Mouse (Mus musculus) v-Abl transformed pro-B cells (cell line): ENCODE measurements around the gene Tbc1d5.
"Not testable (repeated sequence)": the region's sequence is repeated elsewhere in the genome, so short reads cannot be mapped to it uniquely, and the experiment has no call there.

Source experiments
- in situ Hi-C, 2 experiments: fragments of 400-800 bp; cut with MboI; formaldehyde crosslinking; loops; one replicate each; pipeline ENCODE4 v1.15.1; 2025; ENCODE audit not compliant: unreplicated experiment in 2 of 2

Gene Tbc1d5

DNA sequence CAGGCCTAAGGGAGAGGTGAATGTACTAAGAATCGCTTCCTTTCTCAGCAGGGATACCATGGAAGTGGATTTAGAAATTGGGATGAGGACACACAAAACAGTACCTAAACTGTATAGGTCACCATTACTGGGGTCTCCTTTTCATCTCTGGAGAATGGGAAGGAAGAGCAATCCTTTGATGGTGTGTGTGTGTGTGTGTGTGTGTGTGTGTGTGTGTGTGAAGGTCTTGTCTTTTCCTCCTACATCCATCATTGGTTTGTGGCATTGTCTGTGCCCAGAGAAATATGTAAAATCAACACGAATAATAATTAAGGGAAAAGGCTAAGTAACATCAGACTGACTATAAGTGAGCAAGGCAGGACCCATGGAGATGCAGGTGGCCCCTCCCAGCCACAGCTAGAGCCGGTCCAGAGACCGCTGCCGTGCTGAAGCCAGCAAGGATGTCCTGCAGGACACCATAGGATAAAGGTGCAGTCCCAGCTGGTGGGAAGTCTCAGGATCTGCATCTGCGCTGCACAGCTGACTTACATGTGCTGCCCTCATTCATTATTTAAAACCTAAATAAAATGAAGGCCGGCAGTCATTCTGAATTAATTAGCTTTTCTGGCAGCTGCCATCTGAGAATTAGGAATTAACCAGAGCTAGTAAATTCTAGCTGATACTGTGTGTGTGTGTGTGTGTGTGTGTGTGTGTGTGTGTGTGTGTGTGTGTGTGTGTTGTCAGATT lies 468.5 kb downstream of the Tbc1d5 start:
- in situ Hi-C loops, result no loop called here

DNA sequence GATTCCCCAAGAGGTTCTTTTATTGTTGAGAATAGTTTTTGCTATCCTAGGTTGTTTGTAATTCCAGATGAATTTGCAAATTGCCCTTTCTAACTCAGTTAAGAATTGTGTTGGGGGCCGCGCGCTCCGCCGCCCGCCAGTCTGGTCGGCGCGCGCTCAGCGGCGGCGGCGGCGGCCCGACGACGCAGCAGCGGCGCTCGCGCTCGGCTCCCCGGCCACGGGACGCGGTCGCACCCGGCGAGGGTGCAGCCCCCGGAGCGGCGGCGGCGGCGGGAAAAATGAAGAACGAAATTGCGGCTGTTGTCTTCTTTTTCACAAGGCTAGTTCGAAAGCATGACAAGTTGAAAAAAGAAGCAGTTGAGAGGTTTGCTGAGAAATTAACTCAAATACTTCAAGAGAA lies 480.7 kb downstream of the Tbc1d5 start:
- in situ Hi-C loops, result not testable (repeated sequence)

DNA sequence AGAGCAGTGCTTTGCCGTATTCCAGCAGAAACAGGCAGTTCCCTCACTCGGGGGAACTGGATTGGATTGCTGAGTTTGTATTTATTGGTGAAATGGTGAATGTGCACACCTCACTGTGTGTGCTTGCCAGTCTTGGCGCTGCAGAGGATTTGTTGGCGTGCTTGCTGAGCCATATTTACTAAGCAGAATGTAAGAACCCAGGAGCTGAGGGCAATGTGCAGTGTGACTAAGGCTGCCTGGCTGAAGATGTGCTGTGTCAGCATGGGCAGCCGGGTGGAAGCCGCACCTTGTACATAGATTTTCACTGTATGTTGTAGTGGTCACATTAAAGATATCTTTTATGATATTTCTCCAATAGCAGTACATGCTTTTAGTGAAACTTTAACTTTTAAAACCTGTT lies 491.0 kb downstream of the Tbc1d5 start:
- in situ Hi-C loops, result no loop called here

GRCm38 (mm10) chr17:50687670-50688069 lies 491.5 kb downstream of the Tbc1d5 start:
- in situ Hi-C loops, result no loop called here

GRCm38 (mm10) chr17:50684960-50685645 lies 494.0 kb downstream of the Tbc1d5 start:
- in situ Hi-C loops, result no loop called here
